Mouse (Mus musculus) embryonic facial prominence, embryonic 12.5 days (tissue): ENCODE measurements around the gene Igfbp5. TPM values are rescaled to one million over a fixed set of nuclear protein-coding genes. Genes with fewer than 3 reads are reported as not detected.
A peak's percentile ranks its signal among the peaks of the same experiment; 100 is the strongest.

Source experiments
- ATAC-seq: fragments of 200-750 bp; cut with Nextera tagmentation; 2 replicates; pipeline ENCODE4 v1.8.0; 2017; ENCODE audit not compliant: insufficient number of reproducible peaks, insufficient read depth, low FRiP score, low TSS enrichment
- H3K27ac ChIP-seq: fragments of 300-500 bp; sonication (generic); 2 replicates; pipeline ENCODE4 v1.5.1; 2016; ENCODE audit warnings: mild to moderate bottlenecking
- H3K27me3 ChIP-seq: fragments of 300-500 bp; sonication (generic); 2 replicates; pipeline ENCODE4 v1.6.1; 2016; ENCODE audit warnings: mild to moderate bottlenecking, moderate library complexity
- H3K36me3 ChIP-seq: fragments of 300-500 bp; sonication (generic); 2 replicates; pipeline ENCODE4 v1.6.1; 2016; ENCODE audit warnings: mild to moderate bottlenecking
- H3K4me1 ChIP-seq: fragments of 300-500 bp; sonication (generic); 2 replicates; pipeline ENCODE4 v1.6.1; 2016
- H3K4me2 ChIP-seq: fragments of 300-500 bp; sonication (generic); replicated peaks from 2 replicates; pipeline ENCODE4 v1.6.1; 2016; ENCODE audit warnings: mild to moderate bottlenecking, moderate library complexity
- H3K4me3 ChIP-seq: fragments of 300-500 bp; sonication (generic); 2 replicates; pipeline ENCODE4 v1.5.1; 2016; ENCODE audit warnings: mild to moderate bottlenecking
- H3K9ac ChIP-seq: fragments of 300-500 bp; sonication (generic); 2 replicates; pipeline ENCODE4 v1.6.1; 2016; ENCODE audit warnings: mild to moderate bottlenecking, moderate library complexity
- H3K9me3 ChIP-seq: fragments of 300-500 bp; sonication (generic); 2 replicates; pipeline ENCODE4 v1.6.1; 2016; ENCODE audit warnings: mild to moderate bottlenecking, moderate library complexity
- WGBS: fragments of 180-500 bp; shearing (Covaris S2); methylation state at CpG from one replicate; pipeline ENCODE4 v1.1.7; 2016; 5-methylcytosine and 5-hydroxymethylcytosine counted together
- polyA plus RNA-seq: library from polyadenylated mRNA; unstranded; fragments of >200 nt; fragmentation: Nextera tagmentation; extraction: Ambion mirVana; gene quantifications from 2 replicates; pipeline ENCODE4 v1.2.1, GENCODE M21; 2016

Igfbp5 gene
- polyA plus RNA-seq, 1 experiment from 2014 or later: 150 TPM

DNA sequence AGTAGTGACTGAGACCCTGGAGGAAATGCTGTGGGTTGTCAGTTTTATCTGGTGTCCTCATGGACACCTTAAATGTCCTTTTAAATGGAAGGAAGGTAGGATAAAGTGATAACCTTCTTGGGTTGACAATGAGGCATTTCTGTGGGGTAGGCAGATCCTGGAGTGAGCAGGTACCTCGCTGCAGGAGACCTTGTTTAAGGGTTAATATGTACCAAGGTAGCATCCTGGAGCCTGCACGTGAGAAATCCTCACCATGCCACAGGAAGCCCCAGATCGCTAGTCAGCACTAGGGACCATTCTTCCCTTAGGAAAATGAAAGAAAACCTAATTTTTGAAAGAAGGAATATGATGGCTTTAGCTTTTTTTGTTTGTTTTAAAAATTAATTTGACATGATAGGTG is 1.0 kb upstream of the Igfbp5 start:
- H3K4me3 ChIP-seq: peak overlapping the region; percentile 72; the same call in 1 of the 2 replicates
- peak overlapping the region; percentile 95; the same call in 1 of the 2 replicates for H3K27ac ChIP-seq
- WGBS: 2% methylated on average over 3 of the region's 3 CpGs
- H3K9me3 ChIP-seq: no peaks in the 10 kb centered on the region
- H3K36me3 ChIP-seq: no peaks in the 10 kb centered on the region
- no peaks in the 10 kb centered on the region for H3K27me3 ChIP-seq
- ATAC-seq: no peak
- H3K9ac ChIP-seq: no peak overlapping the region
- peaks cover 27% of the 10 kb centered on the region; the same call in 1 of the 2 replicates for H3K4me1 ChIP-seq
- peak overlapping the region; percentile 77 for H3K4me2 ChIP-seq

DNA sequence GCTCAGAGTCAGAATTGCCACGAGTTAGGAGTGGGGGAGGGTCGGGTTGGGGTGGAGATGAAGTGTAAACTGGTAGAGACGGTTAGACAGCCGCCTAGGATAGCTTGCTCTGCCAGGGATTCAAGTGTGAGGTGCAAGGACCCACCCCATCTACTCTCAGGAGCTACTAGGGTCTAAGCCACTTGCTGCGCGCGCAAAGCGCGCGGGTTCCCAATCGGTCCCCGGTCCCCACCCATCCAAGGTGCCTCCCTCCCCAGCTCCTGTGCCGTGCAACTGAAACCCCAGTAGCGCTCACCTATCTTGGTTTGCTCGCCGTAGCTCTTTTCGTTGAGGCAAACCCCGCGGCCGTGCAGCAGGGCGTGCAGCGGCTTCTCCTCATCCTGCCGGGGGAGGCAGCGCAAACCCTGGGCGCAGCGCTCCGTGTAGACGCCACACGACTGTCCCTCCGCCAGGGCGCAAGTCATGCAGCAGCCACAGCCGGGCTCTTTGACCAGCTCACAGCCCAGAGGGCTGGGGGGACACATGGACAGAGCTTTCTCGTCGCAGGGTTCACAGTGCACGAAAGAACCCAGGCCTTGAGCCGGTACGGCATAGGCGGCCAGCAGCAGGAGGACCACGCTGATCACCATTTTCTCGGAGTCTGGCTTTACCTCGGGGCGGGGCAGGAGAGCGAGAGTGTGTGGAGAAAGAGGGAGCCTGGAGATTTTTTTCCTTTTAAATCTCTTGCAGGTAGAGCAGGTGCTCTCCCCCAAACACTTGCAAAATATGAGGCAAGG is 985 bp downstream of the Igfbp5 start:
- no peak for ATAC-seq
- peaks cover 36% of the 10 kb centered on the region for H3K4me1 ChIP-seq

DNA sequence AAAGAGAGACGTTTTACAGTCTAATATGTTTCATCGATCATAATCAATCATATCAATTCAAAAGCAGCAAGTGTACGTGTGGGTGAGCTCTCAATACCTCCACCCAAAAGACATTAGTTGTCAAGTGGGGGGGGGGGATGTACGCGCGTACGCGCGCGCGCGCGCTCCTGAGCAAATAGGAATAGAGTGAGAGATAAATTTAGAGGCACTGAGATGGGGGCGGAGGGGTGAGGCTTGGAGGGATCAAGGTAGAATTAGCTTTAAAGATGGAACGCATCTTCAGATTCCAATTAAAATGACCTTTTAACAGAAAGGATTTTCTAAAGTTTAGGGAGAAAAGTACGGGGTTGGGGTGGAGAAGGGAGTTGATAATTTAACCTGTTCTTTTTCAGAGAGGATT is 1.6 kb downstream of the Igfbp5 start:
- no peak for ATAC-seq
- Histone ChIP-seq H3K27ac (peak overlapping the region; percentile 95), H3K36me3 (peaks cover 6% of the 10 kb centered on the region; the same call in 1 of the 2 replicates), H3K27me3 (no peaks in the 10 kb centered on the region), H3K4me1 (peaks cover 34% of the 10 kb centered on the region), H3K4me2 (peak overlapping the region; percentile 77), H3K4me3 (peak overlapping the region; percentile 72), H3K9me3 (no peaks in the 10 kb centered on the region), H3K9ac (peak overlapping the region; percentile 91)
- WGBS: 1% methylated on average over 16 of the region's 16 CpGs

More for the DNA sequence above, 985 bp downstream of the Igfbp5 start:
- H3K4me3 ChIP-seq: peak overlapping the region; percentile 72
- no peaks in the 10 kb centered on the region for H3K9me3 ChIP-seq
- peak overlapping the region; percentile 77 for H3K4me2 ChIP-seq
- peaks cover 4% of the 10 kb centered on the region; the same call in 1 of the 2 replicates for H3K36me3 ChIP-seq
- under 1% methylated on average over 43 of the region's 43 CpGs for WGBS
- H3K27ac ChIP-seq: peak overlapping the region; percentile 95
- no peaks in the 10 kb centered on the region for H3K27me3 ChIP-seq
- peak overlapping the region; percentile 91 for H3K9ac ChIP-seq

DNA sequence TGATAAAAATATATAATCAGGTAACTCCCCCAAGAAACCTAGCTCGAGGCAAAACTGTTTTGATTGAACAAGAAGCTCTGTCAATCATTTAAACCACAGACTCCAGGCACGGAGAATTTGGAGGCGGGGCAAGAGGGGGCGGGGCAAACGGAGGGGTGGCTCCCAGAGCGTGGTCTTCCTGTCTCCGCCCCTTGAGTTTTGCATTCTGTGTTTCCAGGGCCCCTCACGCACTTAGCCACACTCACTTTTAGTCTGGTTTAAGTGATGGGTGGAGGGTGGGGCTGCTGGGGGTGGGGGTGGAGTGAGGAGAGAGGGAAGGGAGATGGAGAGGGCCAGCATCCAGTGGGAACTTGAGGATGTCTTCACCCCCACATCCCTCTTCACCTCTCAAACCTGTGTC is 2.2 kb downstream of the Igfbp5 start:
- peak overlapping the region; percentile 72 for H3K4me3 ChIP-seq
- peak overlapping the region; percentile 77 for H3K4me2 ChIP-seq
- H3K36me3 ChIP-seq: peaks cover 6% of the 10 kb centered on the region; the same call in 1 of the 2 replicates
- no peaks in the 10 kb centered on the region for H3K27me3 ChIP-seq
- H3K9ac ChIP-seq: peak overlapping the region; percentile 91; the same call in 1 of the 2 replicates
- WGBS: 0% methylated on average over 8 of the region's 8 CpGs
- H3K27ac ChIP-seq: peak overlapping the region; percentile 95; the same call in 1 of the 2 replicates
- H3K4me1 ChIP-seq: peaks cover 35% of the 10 kb centered on the region
- peak; percentile 48; the same call in 1 of the 2 replicates for ATAC-seq
- no peaks in the 10 kb centered on the region for H3K9me3 ChIP-seq

DNA sequence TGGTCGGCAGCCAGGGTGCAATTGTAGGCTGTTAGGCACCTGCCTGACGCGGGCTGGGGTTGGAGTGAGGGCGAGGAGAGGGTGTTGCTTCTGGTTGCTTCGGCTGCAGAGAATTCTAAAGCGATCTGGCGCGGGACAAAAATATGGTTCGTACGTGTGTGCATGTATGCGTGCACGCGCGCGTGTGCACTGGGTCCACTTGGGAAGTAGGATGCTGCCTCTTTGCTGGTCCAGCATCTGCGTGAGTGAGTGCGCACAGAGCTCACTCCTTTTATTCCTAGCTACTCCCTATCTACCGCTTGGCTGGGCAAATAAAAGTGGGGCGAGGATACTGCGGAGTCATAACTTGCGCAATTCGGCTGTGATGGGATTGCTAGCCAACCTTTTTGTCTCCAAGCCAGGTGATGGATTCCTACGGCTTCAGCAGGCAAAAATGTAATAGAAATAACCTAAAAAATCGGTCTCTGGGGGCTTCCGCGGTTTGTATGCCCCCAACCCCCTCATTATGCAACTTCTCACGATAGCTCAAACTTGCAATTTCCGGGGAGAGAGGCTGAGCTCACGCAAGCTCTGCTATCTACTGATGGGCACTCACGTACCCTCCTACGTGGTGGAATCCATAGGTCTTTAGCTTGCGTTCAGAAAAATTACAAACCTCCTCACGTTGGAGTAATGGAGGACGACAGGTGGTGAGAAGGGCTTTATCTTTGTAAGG is 2.8 kb downstream of the Igfbp5 start:
- WGBS: under 1% methylated on average over 34 of the region's 34 CpGs
- H3K36me3 ChIP-seq: peaks cover 6% of the 10 kb centered on the region; the same call in 1 of the 2 replicates
- ATAC-seq: no peak
- H3K4me3 ChIP-seq: peak overlapping the region; percentile 72
- H3K27me3 ChIP-seq: no peaks in the 10 kb centered on the region
- peak overlapping the region; percentile 34 for H3K9ac ChIP-seq
- H3K27ac ChIP-seq: peak overlapping the region; percentile 37
- no peaks in the 10 kb centered on the region for H3K9me3 ChIP-seq
- peaks cover 36% of the 10 kb centered on the region for H3K4me1 ChIP-seq
- peak overlapping the region; percentile 77 for H3K4me2 ChIP-seq

DNA sequence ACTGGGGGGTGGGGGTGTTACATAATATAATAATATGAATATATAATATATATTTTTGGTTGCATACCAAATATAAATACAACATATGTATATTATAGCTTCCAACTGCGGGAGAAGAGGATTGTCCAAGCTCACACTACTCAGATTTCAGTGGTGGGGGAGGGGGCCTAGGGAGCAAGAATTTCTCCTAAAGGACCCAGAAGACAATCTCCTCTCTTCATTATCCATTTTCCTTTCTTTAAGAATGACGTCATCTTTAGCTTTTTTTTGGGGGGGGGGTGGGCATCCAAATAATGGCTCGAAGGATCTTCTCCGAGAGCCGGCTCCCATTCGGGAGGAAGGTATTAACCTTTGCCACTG is 3.4 kb downstream of the Igfbp5 start:
- Histone ChIP-seq H3K9me3 (no peaks in the 10 kb centered on the region), H3K4me1 (peaks cover 36% of the 10 kb centered on the region), H3K27ac (peak overlapping the region; percentile 37), H3K27me3 (no peaks in the 10 kb centered on the region), H3K4me2 (peak overlapping the region; percentile 77), H3K4me3 (peak overlapping the region; percentile 72), H3K9ac (peak overlapping the region; percentile 34), H3K36me3 (peaks cover 10% of the 10 kb centered on the region; the same call in 1 of the 2 replicates)
- no peak for ATAC-seq
- 0% methylated on average over 6 of the region's 6 CpGs for WGBS

DNA sequence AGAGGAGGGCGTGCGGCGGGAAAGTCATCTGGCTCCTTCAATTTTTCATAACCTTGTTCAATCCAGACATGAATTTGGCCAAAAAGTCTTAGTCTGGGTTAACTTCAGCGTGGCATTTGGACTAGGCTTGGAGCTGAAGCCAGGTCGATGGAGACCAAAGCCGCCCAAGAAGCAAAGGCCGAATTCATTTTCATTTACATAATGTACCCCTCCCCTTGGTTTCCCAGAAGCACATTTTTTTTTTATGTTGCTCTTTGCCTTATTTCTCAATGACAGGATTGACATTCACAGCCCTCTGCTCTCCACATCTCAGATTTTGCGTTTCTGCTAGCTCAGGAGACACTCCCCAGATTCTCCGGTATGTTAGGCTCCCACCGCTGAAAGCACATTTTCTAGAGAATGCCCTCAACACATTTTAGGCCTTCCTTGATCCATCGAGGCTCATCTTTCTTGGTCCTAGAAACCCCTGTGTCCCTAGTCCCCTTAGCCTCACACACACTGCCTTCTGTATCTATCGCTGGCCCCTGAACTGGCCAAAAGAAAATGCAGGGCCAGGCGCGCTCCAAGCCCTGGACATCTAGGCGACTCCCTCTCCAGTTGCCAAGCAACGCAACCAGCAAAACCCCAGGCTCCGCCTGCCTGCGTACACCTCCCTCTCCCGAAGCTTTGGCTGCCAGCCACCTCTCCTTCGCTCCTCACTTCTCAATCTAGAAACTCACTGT is 3.9 kb downstream of the Igfbp5 start:
- H3K9ac ChIP-seq: peak overlapping the region; percentile 51
- no peaks in the 10 kb centered on the region for H3K27me3 ChIP-seq
- H3K4me3 ChIP-seq: peak overlapping the region; percentile 72
- H3K9me3 ChIP-seq: no peaks in the 10 kb centered on the region
- H3K4me2 ChIP-seq: peak overlapping the region; percentile 77
- H3K27ac ChIP-seq: no peak overlapping the region
- H3K36me3 ChIP-seq: peaks cover 10% of the 10 kb centered on the region; the same call in 1 of the 2 replicates
- peaks cover 34% of the 10 kb centered on the region for H3K4me1 ChIP-seq
- under 1% methylated on average over 20 of the region's 20 CpGs for WGBS
- 0 out of 2 replicates have a peak, but pooled peaks have one; percentile 6 for ATAC-seq

DNA sequence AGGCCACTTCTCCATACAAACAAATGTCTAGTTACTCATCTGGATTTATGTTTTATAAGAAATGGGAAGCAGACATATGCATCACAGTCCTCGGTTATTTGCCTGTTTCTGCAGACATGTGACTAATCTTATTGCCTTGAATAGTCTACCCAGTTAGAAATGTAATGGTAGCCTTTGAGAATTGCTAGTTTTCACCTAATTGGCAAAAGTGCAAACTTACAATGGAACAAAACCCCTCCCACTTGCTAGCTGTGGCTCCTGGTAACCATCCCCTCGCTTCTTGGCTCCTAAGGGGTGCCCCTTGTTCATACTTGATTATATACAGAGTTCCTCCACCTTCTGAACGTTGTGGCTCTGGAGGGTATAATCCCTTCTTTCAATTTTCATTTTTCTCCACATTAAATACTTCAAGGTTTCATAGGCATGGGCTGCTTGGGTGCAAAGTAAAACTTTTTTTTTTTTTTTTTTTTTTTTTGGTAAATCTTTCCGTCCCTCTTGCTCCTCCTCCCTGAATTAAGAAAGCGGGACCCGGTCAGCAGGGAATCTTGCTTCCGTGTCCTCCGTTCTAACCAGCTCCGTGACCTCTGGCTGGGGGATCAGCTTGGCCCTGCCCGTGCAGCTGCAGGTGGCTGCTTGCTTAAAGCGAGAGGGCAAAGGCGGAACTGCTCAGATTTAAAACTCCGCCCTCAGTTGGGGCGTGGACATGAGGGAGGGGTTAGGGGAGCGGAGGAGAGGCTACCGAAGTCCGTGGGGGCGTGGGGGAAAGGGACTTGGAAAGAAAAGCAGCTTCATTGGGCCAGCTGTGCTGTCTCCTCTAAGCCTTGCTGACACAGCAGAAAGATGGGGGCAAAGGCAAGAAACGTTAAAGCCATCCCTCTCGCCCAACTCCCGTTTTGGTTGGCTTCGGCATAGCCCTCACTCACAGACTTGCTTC is 4.7 kb downstream of the Igfbp5 start:
- ATAC-seq: no peak
- no peaks in the 10 kb centered on the region for H3K27me3 ChIP-seq
- peak overlapping the region; percentile 51 for H3K9ac ChIP-seq
- peak overlapping the region; percentile 72 for H3K4me3 ChIP-seq
- peak overlapping the region; percentile 77 for H3K4me2 ChIP-seq
- H3K36me3 ChIP-seq: peaks cover 10% of the 10 kb centered on the region; the same call in 1 of the 2 replicates
- H3K9me3 ChIP-seq: no peaks in the 10 kb centered on the region
- no peak overlapping the region for H3K27ac ChIP-seq
- 6% methylated on average over 22 of the region's 22 CpGs for WGBS
- H3K4me1 ChIP-seq: peaks cover 26% of the 10 kb centered on the region

DNA sequence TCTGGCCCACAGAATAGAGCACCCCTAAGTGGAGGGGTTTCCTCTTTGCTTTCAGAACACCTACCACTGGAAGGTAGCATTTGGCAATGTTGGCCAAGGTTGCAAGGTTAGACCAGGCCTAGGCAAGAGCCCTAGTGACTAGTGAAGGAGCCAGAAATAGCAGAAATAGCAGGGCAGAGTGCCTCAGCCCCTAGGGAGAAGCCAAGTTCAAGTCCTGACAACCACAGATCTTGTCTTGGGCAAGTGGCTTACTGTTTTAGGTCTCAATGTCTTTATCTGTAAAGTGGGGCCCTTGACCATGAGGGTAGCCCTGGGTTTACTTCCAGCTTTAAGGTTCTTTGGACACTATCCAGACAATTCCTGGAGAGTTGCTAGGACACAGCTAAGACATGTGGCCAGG is 5.4 kb downstream of the Igfbp5 start:
- no peak overlapping the region for H3K27ac ChIP-seq
- H3K4me2 ChIP-seq: peak overlapping the region; percentile 77
- H3K4me1 ChIP-seq: peaks cover 26% of the 10 kb centered on the region
- H3K4me3 ChIP-seq: no peak overlapping the region
- ATAC-seq: no peak
- H3K27me3 ChIP-seq: no peaks in the 10 kb centered on the region
- no peak overlapping the region for H3K9ac ChIP-seq
- H3K9me3 ChIP-seq: no peaks in the 10 kb centered on the region
- peaks cover 14% of the 10 kb centered on the region for H3K36me3 ChIP-seq

DNA sequence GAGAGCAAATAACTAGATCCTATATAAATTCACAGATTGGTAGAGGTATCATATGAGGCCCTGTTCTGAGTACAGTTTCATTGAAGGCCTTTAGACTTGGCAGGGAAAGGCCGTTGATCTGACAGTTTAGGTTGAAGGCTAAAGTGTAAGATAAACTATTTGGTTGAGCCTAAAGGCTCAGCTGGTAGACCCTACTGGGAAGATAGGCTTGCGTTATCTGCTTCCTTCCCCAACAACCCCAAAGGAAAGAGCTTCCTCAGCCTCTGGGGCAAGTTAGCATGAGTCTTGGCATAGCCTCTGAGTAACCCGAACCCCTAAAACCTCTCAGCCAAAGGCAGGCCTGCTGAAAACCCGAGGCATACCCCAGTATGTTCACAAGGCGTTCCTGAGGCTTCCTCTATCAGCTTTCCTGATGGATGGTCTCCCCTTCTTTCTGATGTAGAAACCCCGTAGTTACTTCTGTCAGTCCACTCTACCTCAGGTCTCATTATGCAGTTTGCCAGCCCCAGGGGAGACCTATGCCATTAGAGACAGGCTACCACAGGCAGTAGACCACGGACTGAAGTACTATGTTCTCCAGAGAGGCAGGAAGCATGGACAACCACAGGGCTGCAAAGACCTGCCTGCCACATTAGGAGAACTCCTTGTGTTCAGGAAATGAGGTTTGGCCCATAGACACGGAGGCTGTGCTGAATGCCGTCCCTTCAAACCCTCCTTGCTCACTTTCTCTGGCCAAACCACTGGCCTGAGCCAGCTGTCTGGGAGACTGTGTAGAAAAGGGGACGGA is 6.1 kb downstream of the Igfbp5 start:
- peaks cover 20% of the 10 kb centered on the region for H3K36me3 ChIP-seq
- no peak overlapping the region for H3K27ac ChIP-seq
- peaks cover 26% of the 10 kb centered on the region for H3K4me1 ChIP-seq
- H3K4me2 ChIP-seq: peak overlapping the region; percentile 77
- no peaks in the 10 kb centered on the region for H3K27me3 ChIP-seq
- ATAC-seq: no peak
- no peak overlapping the region for H3K4me3 ChIP-seq
- H3K9ac ChIP-seq: no peak overlapping the region
- WGBS: 69% methylated on average over 10 of the region's 10 CpGs
- H3K9me3 ChIP-seq: no peaks in the 10 kb centered on the region
